Mouse (Mus musculus): Measurements from ENCODE around the gene Srpk1.

Srpk1 gene

GRCm38 (mm10) chr17:28622300-28622759, at the start of gene Srpk1:
Gene Srpk1 (minus strand): TSS chr17:28622709.
- DNase-seq (ENCODE audit: low spot score), result peak; percentile 63

- no peak for DNase-seq (ENCODE audit: low spot score)
Observed at GRCm38 (mm10) chr17:28659564-28659963, 37.1 kb upstream of the Srpk1 start.

DNA sequence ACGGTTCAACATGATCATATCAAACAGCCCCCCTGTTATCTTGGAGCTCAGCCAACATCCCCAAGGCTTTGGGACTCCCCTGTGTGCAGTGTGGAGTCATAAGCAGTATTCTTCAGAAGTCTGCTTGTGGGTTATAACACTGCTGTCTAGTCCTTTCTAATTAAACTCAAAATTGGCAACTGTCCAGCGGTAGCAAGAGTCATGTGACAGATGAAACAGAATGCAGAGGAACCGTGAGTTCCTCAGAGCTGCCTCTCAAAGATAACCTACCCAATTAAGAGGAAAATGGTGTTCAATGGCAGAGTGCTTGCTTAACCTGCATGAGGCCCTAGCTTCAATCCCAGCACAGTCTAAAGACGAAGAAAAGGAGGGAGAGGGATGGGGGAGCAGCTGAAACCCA, 35.4 kb upstream of the Srpk1 start:
- no peak for DNase-seq (ENCODE audit: low spot score)

DNA sequence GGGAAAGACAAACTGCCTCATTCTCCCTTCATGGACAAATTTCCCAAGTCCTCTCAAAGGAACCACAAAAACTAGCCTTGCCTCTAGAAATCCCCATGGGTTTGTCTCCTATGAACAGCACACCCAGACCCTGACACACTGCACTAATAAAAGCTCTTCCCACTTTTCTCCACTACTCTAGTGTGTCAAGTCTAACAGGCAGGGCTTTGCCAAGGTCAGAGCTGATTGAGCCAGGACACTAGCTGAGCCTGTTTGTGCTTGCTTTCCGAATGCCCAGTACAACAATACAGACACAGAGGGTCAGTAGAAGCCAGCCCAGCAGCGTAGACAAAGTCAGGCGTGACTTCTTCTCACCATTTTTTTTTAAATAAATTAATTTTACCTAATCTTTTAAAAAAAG, 27.8 kb upstream of the Srpk1 start:
- no peak for DNase-seq (ENCODE audit: low spot score)

GRCm38 (mm10) chr17:28648607-28649370, 26.3 kb upstream of the Srpk1 start:
- no peak for DNase-seq (ENCODE audit: low spot score)

- no peak for DNase-seq (ENCODE audit: low spot score)
Observed at GRCm38 (mm10) chr17:28646221-28646620, 23.7 kb upstream of the Srpk1 start.

GRCm38 (mm10) chr17:28644112-28644511, 21.6 kb upstream of the Srpk1 start:
- no peak for DNase-seq (ENCODE audit: low spot score)

GRCm38 (mm10) chr17:28643697-28644096, 21.2 kb upstream of the Srpk1 start:
- DNase-seq (ENCODE audit: low spot score), result no peak

- DNase-seq (ENCODE audit: low spot score), result no peak
Observed at GRCm38 (mm10) chr17:28640113-28640512, 17.6 kb upstream of the Srpk1 start.

- no peak for DNase-seq (ENCODE audit: low spot score)
Observed at GRCm38 (mm10) chr17:28637711-28638690, 15.5 kb upstream of the Srpk1 start.

- DNase-seq (ENCODE audit: low spot score), result no peak
Observed at GRCm38 (mm10) chr17:28635842-28636241, 13.3 kb upstream of the Srpk1 start.

- no peak for DNase-seq (ENCODE audit: low spot score)
Observed at GRCm38 (mm10) chr17:28629125-28629524, 6.6 kb upstream of the Srpk1 start.

DNA sequence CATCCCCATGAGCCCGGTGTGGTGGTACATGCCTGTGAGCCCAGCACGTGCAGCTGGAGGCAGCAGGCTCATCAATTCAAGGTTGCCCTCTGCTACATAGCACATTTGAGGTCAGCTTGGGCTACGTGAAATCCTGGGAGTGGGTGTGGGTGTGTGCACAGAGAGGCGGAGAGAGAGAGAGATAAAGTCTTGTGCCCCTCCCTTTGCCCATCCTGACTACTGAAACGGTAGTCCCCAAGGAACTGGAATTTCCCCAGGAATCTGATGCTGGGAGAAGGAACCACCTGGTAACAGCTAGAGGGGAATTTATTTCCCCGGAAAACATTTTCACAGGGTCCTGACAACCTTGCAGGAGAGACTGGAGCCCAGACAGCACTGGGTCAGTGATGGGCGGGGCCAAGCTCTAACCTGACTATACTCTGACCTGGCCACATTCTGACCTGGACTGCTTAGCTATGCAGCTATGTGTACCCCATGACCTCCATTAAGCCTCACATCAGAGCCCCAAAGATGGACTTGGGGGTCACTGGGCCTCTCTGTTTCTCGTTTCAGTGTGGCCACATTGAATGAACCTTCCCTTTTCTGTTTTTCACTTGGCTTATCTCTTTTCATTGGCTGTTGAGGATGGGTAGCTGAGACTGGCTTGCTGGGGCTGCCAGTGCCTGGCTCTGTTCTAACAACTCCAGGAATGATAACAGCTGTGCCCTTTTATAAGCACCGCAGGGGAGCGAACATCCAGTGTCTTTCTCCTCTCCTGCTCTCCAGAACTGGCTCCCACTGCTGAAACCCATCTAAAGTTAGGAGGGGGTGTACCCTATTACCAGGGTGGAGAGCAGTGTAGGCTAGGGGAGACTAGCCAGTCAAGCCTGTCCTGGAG, 6.0 kb upstream of the Srpk1 start:
- no peak for DNase-seq (ENCODE audit: low spot score)

DNA sequence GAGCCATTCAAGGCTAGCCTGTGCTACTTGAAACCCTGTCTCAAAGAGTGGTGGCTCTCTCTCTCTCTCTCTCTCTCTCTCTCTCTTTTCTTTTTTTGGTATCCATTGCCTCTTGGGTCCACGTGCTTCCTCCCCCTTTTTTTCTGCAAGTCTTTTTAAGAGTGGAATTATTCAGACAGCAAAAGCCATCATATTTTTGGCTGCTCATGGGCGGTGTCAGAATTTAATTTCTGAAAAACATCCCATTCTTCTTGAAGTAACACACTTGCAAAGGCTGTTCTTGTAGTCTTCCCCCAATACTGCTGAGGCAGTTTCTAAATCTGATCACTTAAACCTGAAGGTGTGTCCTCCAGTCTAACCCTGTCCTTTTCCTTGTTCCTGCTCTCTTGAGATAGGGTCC, 4.4 kb upstream of the Srpk1 start:
- no peak for DNase-seq (ENCODE audit: low spot score)

DNA sequence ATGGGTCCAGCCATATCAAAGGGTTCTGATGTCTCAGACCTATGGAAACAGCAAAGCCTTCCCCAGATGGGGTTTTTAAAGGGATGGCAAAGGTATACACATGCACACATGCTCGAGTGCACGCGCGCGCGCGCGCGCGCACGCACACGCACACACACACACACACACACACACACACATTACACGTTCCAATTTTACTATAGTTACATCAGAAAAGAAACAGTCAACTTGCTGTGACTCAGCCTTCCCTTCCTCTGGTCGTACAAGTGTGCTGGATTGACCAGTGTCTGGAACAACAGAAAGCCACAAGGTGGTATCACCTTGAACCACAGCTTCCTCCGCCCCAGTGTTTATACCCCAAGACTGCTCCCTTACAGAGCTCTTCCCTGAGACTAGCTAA, 2.8 kb upstream of the Srpk1 start:
- DNase-seq (ENCODE audit: low spot score), result no peak

DNA sequence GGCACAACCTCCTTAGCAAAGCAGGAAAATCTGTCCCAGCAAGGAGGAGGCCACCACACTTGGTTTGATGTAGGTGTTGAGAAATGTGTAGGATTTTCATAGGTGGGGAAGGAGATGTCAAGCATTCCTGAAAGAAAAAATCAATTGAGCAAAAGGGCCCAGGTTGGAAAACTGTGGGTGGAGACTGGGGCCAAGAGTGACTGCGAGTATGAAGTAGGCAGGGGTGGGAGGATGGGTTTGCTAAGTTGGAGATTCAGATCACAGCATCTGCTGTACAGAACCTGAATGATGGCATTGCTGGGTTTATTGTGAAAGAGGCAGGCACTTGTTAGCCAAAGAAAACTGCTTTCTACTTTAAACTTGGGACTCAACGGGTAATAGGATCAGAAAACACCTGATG, 2.3 kb upstream of the Srpk1 start:
- DNase-seq (ENCODE audit: low spot score), result no peak

DNA sequence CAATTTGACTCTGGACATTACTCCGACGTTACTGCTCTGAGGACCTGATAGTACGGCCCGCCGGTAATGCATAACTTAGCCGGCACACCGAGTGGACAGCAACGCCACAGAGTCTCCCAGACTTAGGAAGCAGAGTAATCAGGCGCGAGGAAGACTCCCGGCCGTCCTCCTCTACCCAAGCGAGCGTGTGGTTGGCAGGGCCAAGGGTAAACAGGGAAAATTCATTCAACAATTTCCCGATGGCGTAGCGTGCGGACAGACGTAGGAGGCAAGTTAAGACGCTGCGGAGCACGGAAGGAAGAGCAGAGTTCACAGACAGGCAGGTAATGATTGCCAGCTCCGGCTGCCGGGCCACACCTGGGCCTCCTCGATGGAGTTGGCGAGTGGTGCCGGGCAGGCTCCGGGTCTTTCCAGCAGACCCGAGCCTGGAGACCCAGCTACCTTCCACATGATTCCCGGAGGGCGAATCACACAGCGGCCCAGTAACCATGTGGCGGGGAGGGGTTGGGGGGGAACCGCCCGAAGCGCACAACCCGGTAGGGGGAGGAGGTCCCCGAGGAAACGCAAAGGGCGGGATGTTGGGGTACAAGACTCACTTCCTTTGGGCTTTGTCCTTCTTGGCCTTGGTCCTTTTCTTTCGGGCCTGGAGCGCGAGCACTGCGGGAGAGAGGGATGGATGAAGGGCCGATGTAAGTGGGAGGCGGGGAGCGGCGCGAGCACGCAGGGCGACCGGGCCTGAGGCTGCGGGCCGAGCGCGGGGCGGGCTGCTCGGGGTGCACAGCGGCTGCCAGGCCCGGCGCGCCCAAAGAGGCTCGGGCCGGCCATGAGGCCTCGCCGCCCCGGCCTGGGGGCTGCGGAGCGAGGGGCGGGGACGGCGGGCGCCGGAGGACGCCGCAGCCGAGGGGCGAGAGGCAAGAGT, 869 bp downstream of the Srpk1 start:
- DNase-seq (ENCODE audit: low spot score), result peak; percentile 16

- DNase-seq (ENCODE audit: low spot score), result no peak
Observed at GRCm38 (mm10) chr17:28618775-28619174, 3.7 kb downstream of the Srpk1 start.

GRCm38 (mm10) chr17:28618124-28618523, 4.4 kb downstream of the Srpk1 start:
- DNase-seq (ENCODE audit: low spot score), result no peak

DNA sequence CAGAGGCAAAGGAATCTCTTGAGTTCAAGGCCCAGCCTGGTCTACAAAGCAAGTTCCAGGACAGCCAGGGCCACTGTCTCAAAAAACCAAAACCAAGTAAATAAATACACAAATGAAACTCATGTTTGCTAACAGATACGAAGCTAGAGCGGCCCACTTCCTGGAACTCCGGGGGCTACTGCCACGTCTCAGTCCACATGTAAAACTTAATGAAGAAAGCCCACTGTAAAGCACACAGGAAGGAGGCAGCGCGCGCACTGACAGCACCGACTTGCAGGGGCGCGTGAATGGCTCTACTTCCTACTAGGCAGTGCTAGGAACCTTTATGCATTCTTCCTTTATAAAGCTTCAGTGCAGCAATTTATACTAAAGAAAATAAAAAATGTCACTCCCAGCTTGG, 4.9 kb downstream of the Srpk1 start:
- no peak for DNase-seq (ENCODE audit: low spot score)

DNA sequence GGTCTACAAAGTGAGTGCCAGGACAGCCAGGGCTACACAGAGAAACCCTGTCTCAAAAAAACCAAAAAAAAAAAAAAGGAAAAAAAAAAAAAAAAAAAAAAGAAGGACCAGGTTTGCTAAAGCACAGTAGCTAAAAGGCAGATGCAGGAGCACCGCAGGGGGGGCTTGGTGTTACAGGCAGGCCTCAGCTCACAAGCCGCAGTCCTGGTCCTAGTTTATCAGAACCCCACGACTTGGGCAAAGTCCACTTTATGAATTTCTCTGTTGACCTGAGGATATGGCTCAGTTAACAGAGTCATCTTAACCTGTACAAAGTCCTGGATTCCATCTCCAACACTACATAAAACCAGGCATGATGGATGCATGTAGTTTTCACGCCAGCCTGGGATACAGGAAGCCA, 7.2 kb downstream of the Srpk1 start:
- DNase-seq (ENCODE audit: low spot score), result no peak

All from layer of hippocampus, adult 9-10 months (tissue).